Mouse (Mus musculus) right cerebral cortex, postnatal 36 days (tissue): ENCODE data around the gene Blcap.
A peak's percentile ranks its signal among the peaks of the same experiment; 100 is the strongest.
"Not testable (repeated sequence)": the region's sequence is repeated elsewhere in the genome, so short reads cannot be mapped to it uniquely, and the experiment has no call there.

Source experiments
- DNase-seq, 2 experiments: peaks; one replicate each; pipeline ENCODE4 v3.0.0; 2022; ENCODE audit warnings: low spot score in 2 of 2, mixed read lengths in 1 of 2

The Blcap gene

GRCm38 (mm10) chr2:157571224-157571832 lies at the start of gene Blcap:
TSS of gene Blcap (minus strand) at chr2:157571274.
- no peak for DNase-seq

DNA sequence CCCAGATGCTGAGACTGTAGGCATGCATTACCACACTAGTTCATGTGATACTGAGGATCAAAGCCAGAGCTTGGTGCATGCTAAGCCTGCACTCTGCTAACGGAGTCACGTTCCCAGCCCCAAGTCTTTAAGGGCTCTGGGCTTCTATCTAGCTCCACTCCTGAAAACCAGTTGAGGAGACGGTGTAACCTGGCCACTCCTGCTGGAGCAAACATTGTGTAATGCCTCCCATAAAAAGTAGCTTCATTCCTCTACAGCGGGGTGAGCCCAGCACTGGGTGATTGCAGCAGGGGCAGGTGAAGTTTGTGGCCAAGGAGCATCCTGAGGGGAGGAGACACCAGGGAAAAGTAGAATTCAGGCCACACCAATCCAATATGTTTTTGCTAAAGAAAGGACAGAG lies 47.3 kb upstream of the Blcap start:
- DNase-seq = no peak

DNA sequence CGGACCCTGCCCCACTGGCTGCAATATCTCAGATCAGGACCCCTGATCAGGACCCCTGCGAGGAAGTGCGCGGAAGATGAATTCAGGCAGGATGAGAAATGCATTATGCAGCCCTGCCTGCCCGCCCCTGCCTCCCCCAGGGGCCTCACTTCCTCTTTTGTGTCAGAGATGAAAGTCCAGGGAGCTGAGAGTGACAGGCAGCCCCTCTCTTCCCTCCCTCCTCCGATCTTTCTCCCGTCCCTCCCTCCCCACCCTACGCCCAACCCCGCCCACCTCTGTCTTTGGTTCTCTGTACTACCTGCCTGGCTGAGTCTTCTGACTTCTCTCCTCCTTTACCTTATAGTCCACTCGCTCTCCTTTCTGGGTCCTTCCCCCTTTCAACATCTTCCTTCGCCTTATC lies 42.9 kb upstream of the Blcap start:
- no peak for DNase-seq

GRCm38 (mm10) chr2:157611735-157612134 lies 40.7 kb upstream of the Blcap start:
- no peak for DNase-seq

GRCm38 (mm10) chr2:157607542-157608236 lies 36.6 kb upstream of the Blcap start:
- DNase-seq = no peak

- peak; percentile 40 to 52 for DNase-seq
Observed at GRCm38 (mm10) chr2:157605025-157605675, 34.1 kb upstream of the Blcap start.

DNA sequence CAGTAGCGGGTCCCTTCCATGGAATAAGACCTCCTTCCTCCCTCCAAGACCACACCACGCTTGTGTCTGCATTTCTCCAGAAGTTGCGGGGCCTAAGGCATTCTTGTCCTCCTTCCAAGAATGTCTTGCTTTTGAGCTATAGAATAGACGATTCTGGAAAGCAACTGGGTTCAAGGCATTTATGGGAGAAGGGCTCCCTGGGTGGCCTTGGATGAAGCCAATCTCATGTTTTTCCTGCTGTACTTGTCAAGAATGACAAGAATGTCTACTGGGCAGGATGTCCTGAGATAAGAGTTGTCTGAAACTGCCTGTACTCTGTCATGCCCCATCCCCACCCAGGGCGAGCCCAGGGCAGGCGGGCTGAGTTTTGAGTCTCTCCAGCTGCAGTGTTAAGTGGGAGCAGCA lies 30.4 kb upstream of the Blcap start:
- no peak for DNase-seq

DNA sequence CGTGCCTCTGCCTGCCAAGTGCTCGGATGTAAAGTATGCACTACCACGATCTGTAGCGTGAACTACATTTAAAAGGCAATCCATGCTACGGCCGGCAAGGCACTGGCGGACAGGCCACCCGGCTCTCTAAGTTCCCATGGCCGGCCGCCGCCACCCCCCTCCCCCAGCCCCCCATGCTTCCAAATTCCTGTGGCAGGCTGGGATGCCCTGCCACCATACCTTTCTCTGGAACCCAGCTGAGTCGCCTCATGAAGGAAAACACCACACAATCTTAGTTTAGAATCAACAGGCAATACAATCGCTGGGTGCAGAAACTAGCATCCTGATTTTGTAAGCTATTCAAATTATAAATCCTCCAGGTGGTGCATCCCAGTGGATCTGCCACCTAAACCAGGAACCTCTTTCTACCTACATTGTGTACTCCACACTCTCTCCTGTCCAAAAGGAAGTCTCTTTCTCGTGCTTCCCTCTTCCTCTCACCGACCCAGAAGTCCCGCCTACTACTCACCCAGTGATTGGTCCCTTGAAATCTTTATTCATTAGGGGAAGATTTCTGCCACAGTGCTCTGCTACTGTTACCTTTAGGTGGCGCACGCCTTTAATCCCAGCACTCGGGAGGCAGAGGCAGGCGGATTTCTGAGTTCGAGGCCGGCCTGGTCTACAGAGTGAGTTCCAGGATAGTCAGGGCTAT lies 25.9 kb upstream of the Blcap start:
- DNase-seq = no peak

DNA sequence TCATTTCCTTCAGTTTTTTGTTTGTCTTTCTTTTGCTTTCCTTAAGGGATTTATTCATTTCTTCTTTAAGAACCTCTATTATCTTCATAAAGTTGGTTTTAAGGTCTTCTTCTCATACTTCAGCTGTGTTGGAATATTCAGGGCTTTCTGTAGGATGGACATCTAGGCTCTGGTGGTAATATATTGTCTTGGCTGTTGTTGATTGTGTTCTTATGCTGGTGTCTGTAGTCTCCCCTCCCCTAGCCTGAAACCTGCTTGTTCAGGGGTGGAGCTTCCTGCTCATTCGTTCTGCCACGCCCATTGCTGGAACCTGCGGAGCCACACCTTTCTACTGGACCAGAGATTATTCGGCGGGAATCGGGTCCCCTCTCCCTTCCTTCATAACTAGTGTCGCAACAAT lies 14.3 kb upstream of the Blcap start:
- not testable (repeated sequence) for DNase-seq

DNA sequence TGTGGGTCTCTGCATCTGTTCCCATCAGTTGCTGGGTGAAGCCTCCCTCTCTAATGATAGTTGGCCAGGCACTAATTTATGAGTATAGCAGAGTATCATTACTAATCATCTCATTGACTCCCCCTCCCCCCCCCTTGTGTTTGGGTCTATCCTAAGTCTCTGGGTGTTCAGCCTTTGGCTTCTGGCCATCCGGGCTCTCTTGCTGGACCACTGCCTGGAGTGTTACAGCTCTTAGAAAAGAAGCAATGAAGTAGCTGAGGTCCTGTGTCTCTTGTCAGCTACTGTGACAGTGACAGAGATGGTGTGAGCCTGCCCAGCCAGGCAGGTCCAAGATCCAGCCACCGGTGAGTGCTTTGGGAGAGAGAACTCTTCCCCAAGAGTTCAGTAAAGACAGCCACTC lies 1.7 kb upstream of the Blcap start:
- no peak for DNase-seq

DNA sequence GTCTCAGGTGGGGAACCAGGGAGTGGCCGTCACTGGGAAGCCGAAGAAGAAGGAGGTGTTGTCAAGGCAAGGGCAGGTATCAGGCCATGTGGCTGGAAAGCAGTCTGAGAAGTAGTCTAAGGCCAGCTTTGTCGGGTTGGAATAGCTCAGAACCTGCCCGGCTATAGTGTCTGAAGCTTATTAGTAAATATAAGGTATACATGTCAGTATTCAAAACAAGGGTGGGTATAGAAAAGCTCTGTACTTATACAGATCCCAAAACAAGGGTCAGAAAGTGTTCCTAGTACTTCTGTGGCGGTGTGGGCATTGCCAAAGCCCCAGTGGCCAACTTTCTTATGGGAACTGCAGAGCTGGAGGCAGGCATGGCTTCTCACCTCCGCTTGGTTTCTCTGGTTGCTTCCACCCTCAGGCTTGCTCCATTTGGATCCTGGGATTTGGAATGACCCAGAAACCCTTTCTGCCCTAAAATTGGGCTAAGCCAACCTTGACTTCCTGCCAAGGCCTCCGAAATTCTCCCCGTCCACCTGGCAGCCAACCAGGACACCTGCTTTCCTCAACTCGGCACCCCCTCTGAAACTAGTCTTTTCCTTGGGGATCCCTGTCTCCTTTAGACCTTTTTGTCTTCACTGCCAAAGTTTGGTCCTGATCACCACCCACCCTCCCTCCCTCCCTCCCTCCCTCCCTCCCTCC lies 1.1 kb downstream of the Blcap start:
- no peak for DNase-seq

GRCm38 (mm10) chr2:157568881-157569280 lies 2.2 kb downstream of the Blcap start:
- no peak for DNase-seq

DNA sequence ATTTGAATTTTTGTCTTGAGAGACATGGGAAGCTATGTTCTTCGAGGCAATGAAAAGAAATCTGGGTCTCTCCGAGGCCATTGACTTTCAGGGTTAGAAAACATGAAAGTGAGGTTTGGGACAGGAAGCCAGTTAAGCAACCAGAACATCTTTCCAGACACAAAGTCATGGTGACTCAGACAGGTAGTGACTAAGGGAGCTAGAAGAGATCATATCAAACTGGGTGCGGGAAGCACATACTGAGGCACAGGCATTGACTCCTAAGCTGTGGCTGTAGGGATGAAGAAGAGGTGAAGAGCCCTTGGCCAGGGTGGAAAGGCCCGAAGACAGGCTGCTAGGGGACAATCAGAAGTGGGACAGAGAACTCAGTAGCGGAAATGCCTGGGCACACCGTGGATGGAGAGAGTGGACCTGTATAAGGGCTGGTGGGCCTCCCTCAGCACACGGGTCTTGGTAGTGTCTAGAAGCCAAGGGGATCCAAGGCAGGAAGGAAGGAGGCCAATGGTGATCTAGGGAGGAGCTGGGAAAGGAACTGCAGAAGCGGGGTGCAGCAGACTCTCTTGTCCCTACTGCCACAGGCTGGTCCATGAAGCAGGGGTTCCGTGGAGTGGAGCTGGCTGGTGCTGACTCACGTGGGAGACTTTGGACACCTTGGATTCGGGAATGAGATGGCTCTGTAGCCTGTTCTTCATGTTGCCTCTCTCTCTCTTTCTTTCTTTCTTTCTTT lies 3.7 kb downstream of the Blcap start:
- DNase-seq = no peak

DNA sequence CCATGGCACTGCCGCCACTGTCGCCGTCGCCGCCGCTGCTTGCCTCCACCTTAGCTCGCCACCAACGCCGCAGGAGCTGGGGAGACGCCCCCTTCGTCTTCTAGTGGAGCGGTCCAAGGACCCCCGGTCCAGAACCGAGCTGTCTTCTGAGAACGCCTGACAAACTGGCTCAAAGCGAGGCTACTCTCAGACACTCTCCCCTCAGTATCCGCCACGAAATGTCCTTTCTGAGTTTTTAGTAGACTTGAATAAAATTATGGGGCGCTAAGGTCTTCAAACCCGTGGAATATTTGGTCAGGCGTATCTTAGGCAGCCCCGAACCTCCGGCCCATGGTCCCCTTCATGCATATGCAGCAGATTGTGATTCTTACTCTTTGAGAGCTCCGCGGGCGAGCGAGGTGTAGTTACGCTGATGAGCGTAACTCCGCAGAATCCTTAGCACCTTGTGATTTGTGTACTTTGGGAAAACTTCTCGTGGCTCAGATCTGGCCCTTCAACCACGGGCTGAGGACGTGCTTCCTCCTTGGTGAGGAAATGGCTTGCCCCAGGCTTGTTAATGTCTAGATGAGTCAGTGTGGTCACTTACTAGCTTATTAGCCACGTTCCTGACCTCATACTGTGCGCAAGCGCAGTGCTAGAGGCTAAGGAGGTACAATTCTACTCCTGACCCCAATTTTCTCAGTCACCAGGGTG lies 4.7 kb downstream of the Blcap start:
- DNase-seq = peak; percentile 73 to 74

- no peak for DNase-seq
Observed at GRCm38 (mm10) chr2:157565898-157566259, 5.2 kb downstream of the Blcap start.

DNA sequence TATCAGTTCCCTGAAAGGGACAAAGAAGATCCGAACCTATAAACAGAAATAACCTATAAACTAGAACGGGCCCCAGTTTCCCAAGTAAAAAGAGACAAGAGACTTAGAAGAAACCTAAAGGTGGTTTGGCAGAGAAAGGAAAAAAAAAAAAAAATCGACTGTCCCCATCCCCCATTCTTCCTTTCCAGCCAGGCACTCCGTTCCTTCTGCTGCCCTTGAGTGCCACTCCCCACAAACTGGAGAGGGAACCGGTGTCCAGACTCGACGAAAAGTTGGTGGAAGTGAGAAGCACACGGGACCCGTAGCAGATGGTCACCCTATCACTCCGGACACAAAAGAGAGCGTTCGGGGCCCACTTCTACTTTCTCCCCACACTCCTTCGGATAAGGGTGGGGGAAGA lies 5.6 kb downstream of the Blcap start:
- no peak for DNase-seq

DNA sequence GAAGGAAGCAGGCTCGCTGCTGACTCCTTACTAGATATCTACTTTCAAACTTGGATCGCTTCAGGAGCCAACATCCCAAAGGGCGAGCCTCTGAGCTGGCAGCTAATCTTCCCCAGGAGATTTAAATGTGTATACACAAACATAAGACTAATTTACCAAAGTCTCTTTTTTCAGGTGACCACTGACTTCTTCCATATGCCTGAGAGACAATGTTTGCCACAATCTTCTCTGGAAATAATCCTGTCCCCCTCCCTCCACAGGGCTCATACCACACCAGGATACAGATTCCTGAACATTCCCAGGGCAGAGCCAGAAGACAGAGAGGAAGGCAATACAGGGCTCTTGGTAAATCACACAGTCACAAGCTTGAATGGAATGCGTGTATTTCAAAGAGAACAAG lies 6.4 kb downstream of the Blcap start:
- DNase-seq = no peak

DNA sequence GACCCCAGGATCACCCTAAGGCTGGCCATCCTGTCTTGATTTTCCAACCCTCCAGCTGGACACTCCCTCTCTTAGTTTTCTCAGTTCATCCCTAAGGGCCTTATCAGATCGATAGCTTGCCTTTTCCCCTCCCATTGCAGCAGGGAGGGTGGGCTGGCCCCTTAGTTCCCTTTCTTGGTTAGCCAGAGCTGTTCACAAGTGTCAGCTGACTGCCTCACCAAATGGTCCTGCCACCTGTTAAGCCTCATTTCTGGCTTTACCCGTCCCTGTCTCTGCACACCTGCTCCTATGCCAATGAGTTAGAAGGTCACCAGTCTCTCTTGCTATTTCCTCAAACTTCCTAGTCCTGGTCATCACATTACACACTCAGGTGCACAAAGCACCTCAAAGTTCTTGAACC lies 8.0 kb downstream of the Blcap start:
- no peak for DNase-seq

DNA sequence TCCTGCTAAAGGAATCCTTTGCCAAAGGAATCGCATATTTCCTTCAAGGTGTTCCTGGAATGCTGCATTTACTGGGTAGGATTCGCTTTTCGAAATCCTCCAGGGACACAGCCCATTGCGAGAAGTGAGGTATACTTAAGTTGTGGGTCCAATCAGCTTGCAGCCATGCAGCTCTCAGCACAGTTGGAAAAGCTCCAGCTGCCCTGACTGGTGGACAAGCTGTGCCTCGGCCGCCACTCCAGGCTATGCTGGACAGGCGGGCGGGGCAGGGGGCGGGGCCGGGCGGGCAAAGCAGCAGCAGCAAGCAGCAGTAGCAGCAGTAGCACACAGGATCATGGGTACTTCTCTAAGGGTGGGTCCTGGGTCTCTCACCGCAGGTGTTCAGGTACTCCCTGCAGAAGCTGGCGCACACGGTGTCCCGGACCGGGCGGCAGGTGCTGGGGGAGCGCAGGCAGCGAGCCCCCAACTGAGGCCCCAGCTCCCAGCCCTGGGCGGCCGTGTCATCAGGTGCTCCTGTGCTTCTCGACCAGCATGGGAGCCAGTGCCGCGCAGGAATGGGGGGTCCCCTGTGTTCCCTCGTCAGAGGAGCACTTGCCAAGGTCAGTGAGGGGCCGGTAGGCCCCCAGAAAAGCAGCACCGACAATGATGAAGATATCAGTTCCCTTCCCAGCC lies 9.8 kb downstream of the Blcap start:
- DNase-seq = peak; percentile 54 to 59

DNA sequence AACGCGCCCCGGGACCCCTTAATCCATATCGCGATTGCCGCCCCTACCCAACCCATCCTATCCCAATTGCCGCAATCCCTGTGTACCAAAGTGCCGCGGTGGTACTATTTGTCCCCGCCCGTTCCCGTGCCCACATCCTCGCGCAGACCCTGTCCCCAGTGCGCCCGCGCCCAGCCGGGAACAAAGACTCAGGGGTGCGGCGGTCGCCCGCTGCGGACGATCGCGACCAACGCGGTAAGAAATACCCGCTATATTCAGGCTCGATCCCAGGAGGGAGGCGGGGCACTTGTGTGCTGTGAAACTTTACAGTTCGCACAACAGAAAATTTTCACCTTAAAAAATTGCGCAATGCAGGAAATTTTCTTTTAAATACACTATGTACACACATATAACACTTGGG lies 10.8 kb downstream of the Blcap start:
- no peak for DNase-seq
